Mouse (Mus musculus) limb, embryonic 11.5 days (tissue): ENCODE results near the gene Mfrp. TPM values are rescaled to one million over a fixed set of nuclear protein-coding genes. Genes with fewer than 3 reads are reported as not detected.

Experiments used
- ATAC-seq: fragments of 200-750 bp; cut with Nextera tagmentation; 2 replicates; pipeline ENCODE4 v1.8.0; 2017; ENCODE audit warnings: low read depth; ENCODE audit not compliant: insufficient number of reproducible peaks, low FRiP score, low TSS enrichment
- DNase-seq: peaks from one replicate; pipeline ENCODE4 v3.0.0-alpha.2; 2015; ENCODE audit warnings: low spot score
- H3K27ac ChIP-seq: fragments of 300-500 bp; sonication (generic); replicated peaks from 2 replicates; pipeline ENCODE4 v1.5.1; 2014; ENCODE audit warnings: low read depth, mild to moderate bottlenecking, low read length
- H3K27me3 ChIP-seq: fragments of 300-500 bp; sonication (generic); 2 replicates; pipeline ENCODE4 v1.6.1; 2014; ENCODE audit warnings: mild to moderate bottlenecking, low read length, mixed read lengths; ENCODE audit not compliant: control insufficient read depth, insufficient read depth
- H3K36me3 ChIP-seq: fragments of 300-500 bp; sonication (generic); 2 replicates; pipeline ENCODE4 v1.6.1; 2014; ENCODE audit warnings: mild to moderate bottlenecking, low read length, moderate library complexity, mixed read lengths; ENCODE audit not compliant: control insufficient read depth, insufficient read depth
- H3K4me1 ChIP-seq: fragments of 300-500 bp; sonication (generic); 2 replicates; pipeline ENCODE4 v1.6.1; 2014; ENCODE audit warnings: low read length, mixed read lengths; ENCODE audit not compliant: control insufficient read depth, insufficient read depth
- H3K4me2 ChIP-seq: fragments of 300-500 bp; sonication (generic); 2 replicates; pipeline ENCODE4 v1.6.1; 2014; ENCODE audit warnings: low read depth, mild to moderate bottlenecking, moderate library complexity; ENCODE audit not compliant: severe bottlenecking
- H3K4me3 ChIP-seq: fragments of 300-500 bp; sonication (generic); 2 replicates; pipeline ENCODE4 v1.5.1; 2014; ENCODE audit warnings: low read depth, low read length
- H3K9ac ChIP-seq: fragments of 300-500 bp; sonication (generic); 2 replicates; pipeline ENCODE4 v1.6.1; 2014; ENCODE audit warnings: mild to moderate bottlenecking, low read length
- H3K9me3 ChIP-seq: fragments of 300-500 bp; sonication (generic); 2 replicates; pipeline ENCODE4 v1.6.1; 2016; ENCODE audit warnings: low read length; ENCODE audit not compliant: control insufficient read depth
- WGBS: fragments of 180-500 bp; shearing (Covaris S2); extraction: QIAGEN DNeasy Blood & Tissue Kit; methylation state at CpG from one replicate; pipeline ENCODE4 v1.1.7; 2014; 5-methylcytosine and 5-hydroxymethylcytosine counted together
- polyA plus RNA-seq: library from polyadenylated mRNA; unstranded; fragments of >200 nt; fragmentation: Nextera tagmentation; extraction: Ambion mirVana; gene quantifications from 2 replicates; pipeline ENCODE4 v1.2.1, GENCODE M21; 2014

Gene Mfrp
- polyA plus RNA-seq, 1 experiment from 2014 or later = 0.13 TPM

- 16% methylated on average over 2 of the region's 2 CpGs for WGBS
- H3K9me3 ChIP-seq = no peaks in the 10 kb centered on the region
- peaks cover 1% of the 10 kb centered on the region; the same call in 1 of the 2 replicates for H3K36me3 ChIP-seq
- no peak overlapping the region for H3K9ac ChIP-seq
- H3K27ac ChIP-seq = 0 out of 2 replicates have a peak overlapping the region, but pooled peaks have one; percentile 30
- H3K27me3 ChIP-seq = peaks cover 44% of the 10 kb centered on the region
- peak overlapping the region; percentile 20; the same call in 1 of the 2 replicates for H3K4me2 ChIP-seq
- peaks cover 28% of the 10 kb centered on the region for H3K4me1 ChIP-seq
- ATAC-seq (no peak), DNase-seq (no peak)
- peak overlapping the region; percentile 45; the same call in 1 of the 2 replicates for H3K4me3 ChIP-seq
Observed at GRCm38 (mm10) chr9:44133287-44133686, 31.8 kb downstream of the Mfrp start.

- peak; percentile 70 for DNase-seq
- Histone ChIP-seq H3K4me3 (peak within 1 kb of the TSS; percentile 45), H3K36me3 (peaks cover 2% of the 10 kb centered on the region; the same call in 1 of the 2 replicates), H3K9me3 (no peaks in the 10 kb centered on the region), H3K27ac (peak within 1 kb of the TSS; percentile 30; the same call in 1 of the 2 replicates), H3K9ac (peak within 1 kb of the TSS; percentile 52), H3K4me1 (peaks cover 28% of the 10 kb centered on the region), H3K27me3 (peaks cover 44% of the 10 kb centered on the region), H3K4me2 (peak within 1 kb of the TSS; percentile 78)
- 2% methylated on average over 52 of the region's 55 CpGs for WGBS
- peak; percentile 40; the same call in 1 of the 2 replicates for ATAC-seq
Observed at GRCm38 (mm10) chr9:44134101-44134850, 32.7 kb downstream of the Mfrp start, which contains the start of gene Mcam. Mcam (plus strand) TSS chr9:44134469.

GRCm38 (mm10) chr9:44134851-44135730, 33.6 kb downstream of the Mfrp start:
- H3K4me2 ChIP-seq = peak overlapping the region; percentile 78
- ATAC-seq = 0 out of 2 replicates have a peak, but pooled peaks have one; percentile 6
- peaks cover 21% of the 10 kb centered on the region for H3K4me1 ChIP-seq
- peak overlapping the region; percentile 45 for H3K4me3 ChIP-seq
- peak; percentile 49 for DNase-seq
- peak overlapping the region; percentile 52 for H3K9ac ChIP-seq
- 3% methylated on average over 46 of the region's 49 CpGs for WGBS
- no peaks in the 10 kb centered on the region for H3K9me3 ChIP-seq
- peaks cover 2% of the 10 kb centered on the region for H3K36me3 ChIP-seq
- peaks cover 44% of the 10 kb centered on the region for H3K27me3 ChIP-seq
- H3K27ac ChIP-seq = no peak overlapping the region

- Histone ChIP-seq H3K4me2 (peak overlapping the region; percentile 78), H3K27ac (no peak overlapping the region), H3K9ac (no peak overlapping the region), H3K4me3 (peak overlapping the region; percentile 45; the same call in 1 of the 2 replicates), H3K27me3 (peaks cover 44% of the 10 kb centered on the region), H3K36me3 (peaks cover 2% of the 10 kb centered on the region), H3K9me3 (no peaks in the 10 kb centered on the region), H3K4me1 (peaks cover 13% of the 10 kb centered on the region)
- DNase-seq (no peak), ATAC-seq (no peak)
- WGBS = 59% methylated on average over 7 of the region's 7 CpGs
Observed at GRCm38 (mm10) chr9:44135731-44136411, 34.3 kb downstream of the Mfrp start.

- peaks cover 2% of the 10 kb centered on the region for H3K36me3 ChIP-seq
- no peak overlapping the region for H3K4me2 ChIP-seq
- H3K27me3 ChIP-seq = peaks cover 29% of the 10 kb centered on the region
- ATAC-seq = no peak
- no peak overlapping the region for H3K9ac ChIP-seq
- H3K4me1 ChIP-seq = peaks cover 9% of the 10 kb centered on the region
- WGBS = 66% methylated on average over 4 of the region's 4 CpGs
- DNase-seq = no peak
- no peak overlapping the region for H3K27ac ChIP-seq
- no peak overlapping the region for H3K4me3 ChIP-seq
- no peaks in the 10 kb centered on the region for H3K9me3 ChIP-seq
Observed at GRCm38 (mm10) chr9:44137846-44138245, 36.3 kb downstream of the Mfrp start.

GRCm38 (mm10) chr9:44141951-44142350, 40.4 kb downstream of the Mfrp start:
- H3K36me3 ChIP-seq = peaks cover 4% of the 10 kb centered on the region
- DNase-seq (no peak), ATAC-seq (no peak)
- H3K9me3 ChIP-seq = no peaks in the 10 kb centered on the region
- H3K27ac ChIP-seq = no peak overlapping the region
- H3K4me1 ChIP-seq = no peaks in the 10 kb centered on the region
- H3K9ac ChIP-seq = no peak overlapping the region
- H3K27me3 ChIP-seq = no peaks in the 10 kb centered on the region
- no peak overlapping the region for H3K4me3 ChIP-seq
- no peak overlapping the region for H3K4me2 ChIP-seq
- WGBS = 66% methylated on average over 5 of the region's 5 CpGs

- Histone ChIP-seq H3K4me3 (no peak overlapping the region), H3K27ac (no peak overlapping the region), H3K36me3 (peaks cover 2% of the 10 kb centered on the region; the same call in 1 of the 2 replicates), H3K4me2 (no peak overlapping the region), H3K27me3 (no peaks in the 10 kb centered on the region), H3K4me1 (no peaks in the 10 kb centered on the region), H3K9me3 (no peaks in the 10 kb centered on the region), H3K9ac (no peak overlapping the region)
- WGBS = 94% methylated on average over 5 of the region's 5 CpGs
- ATAC-seq = no peak
- DNase-seq = no peak
Observed at GRCm38 (mm10) chr9:44143421-44143820, 41.9 kb downstream of the Mfrp start.
